Comparison of ENCODE assay signal across 26 mouse cellular contexts in the genomic region with DNA sequence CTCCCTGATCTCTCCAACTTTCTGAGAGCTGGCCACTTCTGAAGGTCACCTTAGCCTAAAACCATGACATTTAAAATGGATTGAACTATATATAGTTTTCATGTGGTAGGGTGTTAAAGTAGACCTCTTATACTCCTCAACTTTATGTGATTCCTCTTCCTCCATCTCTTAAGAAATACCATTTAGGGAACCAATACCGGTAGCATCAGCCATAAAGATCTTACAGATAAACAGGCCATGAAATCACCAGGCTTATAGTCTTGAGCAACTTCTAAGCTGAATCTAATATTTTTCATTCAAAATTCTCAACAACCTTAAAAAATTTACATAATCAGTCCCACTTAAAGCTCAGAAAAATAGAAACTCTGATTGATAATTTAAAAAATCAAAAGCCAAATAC. TPM values are rescaled to one million over a fixed set of nuclear protein-coding genes. Genes with fewer than 3 reads are reported as not detected.
"Had no signal": no experiment of that assay in that cellular context is flagged by ENCODE, and none has a peak within 500 bp of the region (broad histone marks: within the 10 kb centered on the region; RNA-seq: fewer than 3 reads in every experiment).

No protein-coding gene starts in this region.

- H3K27me3 ChIP-seq: heart, embryonic 12.5 days; hindbrain, embryonic 13.5 days; hindbrain, embryonic 15.5 days; intestine, embryonic 15.5 days; limb, embryonic 12.5 days; liver, embryonic 13.5 days had no signal

- H3K36me3 ChIP-seq: heart, embryonic 12.5 days; hindbrain, embryonic 10.5 days; hindbrain, embryonic 13.5 days; hindbrain, embryonic 15.5 days; intestine, embryonic 15.5 days; limb, embryonic 10.5 days; limb, embryonic 12.5 days; liver, embryonic 13.5 days had no signal

- DNase-seq: gastrocnemius, postnatal 14 days; gastrocnemius, postnatal 36 days; heart, adult 18-20 months; heart, postnatal 10 days; heart, postnatal 4 days; kidney, adult 18-20 months; kidney, adult 8-10 months; kidney, postnatal 10 days; kidney, postnatal 25 days; kidney, postnatal 4 days; liver; liver, embryonic 13.5 days had no signal

- H3K9me3 ChIP-seq: heart, embryonic 12.5 days; hindbrain, embryonic 10.5 days; hindbrain, embryonic 13.5 days; hindbrain, embryonic 15.5 days; intestine, embryonic 15.5 days; limb, embryonic 10.5 days; limb, embryonic 12.5 days; liver, embryonic 13.5 days had no signal

- ATAC-seq: inflammation-experienced regulatory T-cells, adult 6 months; intestine, postnatal 0 days had no signal

- H3K27ac ChIP-seq: hindbrain, embryonic 10.5 days; hindbrain, embryonic 13.5 days; hindbrain, embryonic 15.5 days; intestine, embryonic 15.5 days; layer of hippocampus, adult 2 months; left cerebral cortex, adult 2 months; limb, embryonic 10.5 days; limb, embryonic 12.5 days; liver, embryonic 13.5 days had no signal

- H3K4me2 ChIP-seq: heart, embryonic 12.5 days; hindbrain, embryonic 13.5 days; hindbrain, embryonic 15.5 days; intestine, embryonic 15.5 days; limb, embryonic 12.5 days; liver, embryonic 11.5 days; liver, embryonic 13.5 days had no signal

- H3K9ac ChIP-seq: heart, embryonic 12.5 days; hindbrain, embryonic 13.5 days; hindbrain, embryonic 15.5 days; intestine, embryonic 15.5 days; limb, embryonic 12.5 days; liver, embryonic 13.5 days had no signal

- H3K4me3 ChIP-seq: heart, embryonic 12.5 days; hindbrain, embryonic 10.5 days; hindbrain, embryonic 13.5 days; hindbrain, embryonic 15.5 days; intestine, embryonic 15.5 days; layer of hippocampus, adult 2 months; left cerebral cortex, adult 2 months; limb, embryonic 10.5 days; limb, embryonic 12.5 days; liver, embryonic 13.5 days had no signal

- H3K4me1 ChIP-seq: heart, embryonic 12.5 days; hindbrain, embryonic 15.5 days; intestine, embryonic 15.5 days; limb, embryonic 10.5 days; limb, embryonic 12.5 days; liver, embryonic 13.5 days had no signal

RNA-seq across cellular contexts. Expression of a gene that starts 56.2 kb away (rescaled TPM):
- total RNA-seq: gastrocnemius, adult 8-10 months had no signal
- polyA plus RNA-seq: gonadal fat pad, adult 2 months; hindbrain, embryonic 10.5 days; hindbrain, embryonic 13.5 days; hindbrain, embryonic 15.5 days had no signal
